Comparison of ENCODE assay signal across 8 mouse cellular contexts in the genomic region with DNA sequence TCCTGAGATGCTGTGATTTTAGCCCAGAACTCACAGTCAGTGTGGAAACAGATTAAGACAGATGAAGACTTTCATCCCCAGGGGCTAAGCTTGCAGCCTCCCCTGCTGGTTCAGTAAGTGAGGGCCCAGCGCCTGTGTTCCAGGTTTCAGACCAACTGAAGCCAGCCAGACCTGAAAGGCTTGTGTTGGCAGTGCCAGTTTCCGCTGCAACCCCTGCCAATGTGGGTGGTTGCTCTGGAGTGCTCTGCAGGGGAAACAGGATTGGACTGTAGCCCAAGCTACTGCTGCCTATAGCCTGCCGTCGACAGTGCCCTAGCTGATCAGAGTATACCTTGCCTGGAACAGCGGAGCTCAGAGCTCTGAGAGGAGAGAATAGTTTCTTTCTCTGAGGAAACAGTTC. TPM values are rescaled to one million over a fixed set of nuclear protein-coding genes. Genes with fewer than 3 reads are reported as not detected.
DNase-seq lines count a peak whose midpoint lies in the region; ATAC-seq lines count a peak whose summit lies in the region.

No protein-coding gene starts in this region.

- DNase-seq in kidney, adult 11 months, result peak; percentile 70
- peak; percentile 89 for DNase-seq in cerebellum, adult 11-12 months
- peak; percentile 60 to 74 for DNase-seq in heart, adult 9 months (ENCODE audit: low spot score in 2 of 2)
- peak; percentile 48 to 67 for DNase-seq in layer of hippocampus, postnatal 14 days (ENCODE audit: low spot score in 2 of 2)
- peak; percentile 76 to 77 for DNase-seq in right cerebral cortex, postnatal 10 days (ENCODE audit: low spot score in 2 of 2)

- peaks cover 40% of the 10 kb centered on the region for H3K4me1 ChIP-seq in kidney, embryonic 15.5 days
- H3K4me1 ChIP-seq in intestine, embryonic 16.5 days (ENCODE audit: control insufficient read depth, insufficient read depth, low read length), result peaks cover 18% of the 10 kb centered on the region

- no peak overlapping the region for H3K9ac ChIP-seq in kidney, embryonic 15.5 days
- no peak overlapping the region for H3K9ac ChIP-seq in intestine, embryonic 16.5 days (ENCODE audit: low read depth, low read length)

- H3K4me3 ChIP-seq in kidney, embryonic 15.5 days (replicated peaks), result no peak overlapping the region
- no peak overlapping the region for H3K4me3 ChIP-seq in intestine, embryonic 16.5 days (ENCODE audit: low read length)

- ATAC-seq in kidney, embryonic 15.5 days (replicated peaks; ENCODE audit: low FRiP score), result no peak
- ATAC-seq in intestine, embryonic 16.5 days, result no peak
- no peak for ATAC-seq in activated CD4-positive, CD25-positive, alpha-beta regulatory T cell, adult 4 months

- no peaks in the 10 kb centered on the region for H3K9me3 ChIP-seq in kidney, embryonic 15.5 days (replicated peaks)
- H3K9me3 ChIP-seq in intestine, embryonic 16.5 days (ENCODE audit: control insufficient read depth, low read length), result no peaks in the 10 kb centered on the region

- WGBS in kidney, embryonic 15.5 days, result 80% methylated on average over 5 of the region's 5 CpGs
- WGBS in intestine, embryonic 16.5 days, result 77% methylated on average over 5 of the region's 5 CpGs

- H3K4me2 ChIP-seq in kidney, embryonic 15.5 days, result no peak overlapping the region
- H3K4me2 ChIP-seq in intestine, embryonic 16.5 days (ENCODE audit: low read depth, low read length), result no peak overlapping the region

- no peaks in the 10 kb centered on the region for H3K27me3 ChIP-seq in kidney, embryonic 15.5 days
- no peaks in the 10 kb centered on the region for H3K27me3 ChIP-seq in intestine, embryonic 16.5 days (replicated peaks; ENCODE audit: control insufficient read depth, insufficient read depth, low read length)

- no peak overlapping the region for H3K27ac ChIP-seq in kidney, embryonic 15.5 days
- no peak overlapping the region for H3K27ac ChIP-seq in intestine, embryonic 16.5 days (ENCODE audit: low read length)

- H3K36me3 ChIP-seq in kidney, embryonic 15.5 days, result peaks cover 4% of the 10 kb centered on the region; the same call in 1 of the 2 replicates
- 0 out of 2 replicates have a peak, but pooled peaks cover 2% of the 10 kb centered on the region for H3K36me3 ChIP-seq in intestine, embryonic 16.5 days (ENCODE audit: control insufficient read depth, insufficient read depth, low read length)

RNA-seq across cellular contexts. Expression of gene Hic1, which starts 37.0 kb away (rescaled TPM):
- 24.3 and 25.9 TPM in 2 replicates for polyA plus RNA-seq in kidney, embryonic 15.5 days (2015; fragmentation: Nextera tagmentation; extraction: Ambion mirVana)
- 1 to 10 TPM; 3.3 to 4.5 TPM for total RNA-seq in layer of hippocampus, postnatal 14 days (2021)
- 7.1 and 8.6 TPM in 2 replicates for polyA plus RNA-seq in intestine, embryonic 16.5 days (2015; fragmentation: Nextera tagmentation; extraction: Ambion mirVana)
- polyA plus RNA-seq in activated CD4-positive, CD25-positive, alpha-beta regulatory T cell, adult 4 months (2017; shearing (Covaris generic)), result under 1 TPM in 1 of 2 experiments, not detected in 1; 0.38 TPM

RNA-seq across cellular contexts. Expression of gene Ovca2, which starts 46.4 kb away (rescaled TPM):
- 25.3 and 27.0 TPM in 2 replicates for polyA plus RNA-seq in kidney, embryonic 15.5 days (2015; fragmentation: Nextera tagmentation; extraction: Ambion mirVana)
- 10 to 100 TPM; 14.8 to 15.2 TPM for total RNA-seq in layer of hippocampus, postnatal 14 days (2021)
- 18.7 and 23.9 TPM in 2 replicates for polyA plus RNA-seq in intestine, embryonic 16.5 days (2015; fragmentation: Nextera tagmentation; extraction: Ambion mirVana)
- polyA plus RNA-seq in activated CD4-positive, CD25-positive, alpha-beta regulatory T cell, adult 4 months (2017; shearing (Covaris generic)), result 10 to 100 TPM; 28.4 to 32.8 TPM

RNA-seq across cellular contexts. Expression of gene Dph1, which starts 58.8 kb away (rescaled TPM):
- polyA plus RNA-seq in kidney, embryonic 15.5 days (2015; fragmentation: Nextera tagmentation; extraction: Ambion mirVana), result 24.6 and 26.3 TPM in 2 replicates
- 10 to 100 TPM; 21.7 to 24.4 TPM for total RNA-seq in layer of hippocampus, postnatal 14 days (2021)
- polyA plus RNA-seq in intestine, embryonic 16.5 days (2015; fragmentation: Nextera tagmentation; extraction: Ambion mirVana), result 20.3 and 22.7 TPM in 2 replicates
- polyA plus RNA-seq in activated CD4-positive, CD25-positive, alpha-beta regulatory T cell, adult 4 months (2017; shearing (Covaris generic)), result 1 to 10 TPM; 8.3 to 9.6 TPM
